In the genomic region with DNA sequence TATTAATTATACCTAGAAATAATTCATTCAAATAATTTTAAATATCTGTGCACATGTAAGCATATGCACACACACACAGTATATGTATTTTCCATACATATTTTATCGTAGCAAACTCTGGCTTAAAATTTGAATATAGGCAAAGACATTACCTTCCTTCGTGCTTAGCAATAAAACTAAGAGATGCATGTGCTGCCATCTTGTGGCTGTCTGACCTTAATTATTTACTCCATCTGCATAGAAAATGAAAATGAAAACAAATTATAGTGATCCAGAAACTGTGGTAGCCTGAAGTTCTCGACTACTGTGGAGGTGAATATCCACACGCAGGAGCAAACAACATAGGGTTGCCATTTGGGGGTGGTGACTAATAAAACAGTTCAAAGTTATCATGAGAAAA, we compare ENCODE assay signal across 10 mouse cellular contexts. TPM values are rescaled to one million over a fixed set of nuclear protein-coding genes. Genes with fewer than 3 reads are reported as not detected.
DNase-seq lines count a peak whose midpoint lies in the region; ATAC-seq and TF ChIP-seq lines count a peak whose summit lies in the region.
"Had no signal": no experiment of that assay in that cellular context is flagged by ENCODE, and none has a peak within 500 bp of the region (broad histone marks: within the 10 kb centered on the region; RNA-seq: fewer than 3 reads in every experiment).

No protein-coding gene starts in this region.

- no peak overlapping the region for H3K27ac ChIP-seq in intestine, postnatal 0 days (ENCODE audit: low read depth, low read length)
- no peak overlapping the region for H3K27ac ChIP-seq in intestine, embryonic 15.5 days
- H3K27ac ChIP-seq in forebrain, postnatal 0 days (ENCODE audit: low read depth, low read length) = no peak overlapping the region
- H3K27ac ChIP-seq in layer of hippocampus, adult 2 months = no peak overlapping the region
- H3K27ac ChIP-seq: liver, embryonic 13.5 days had no signal

- peak; percentile 20 for DNase-seq in ES-CJ7 (ENCODE audit: low read depth, low spot score)
- peak; percentile 17 for DNase-seq in c-Kit-positive CD71-positive TER-119-positive erythroid progenitor cells, embryonic 14.5 days (ENCODE audit: low spot score)
- peak; percentile 82 for DNase-seq in forebrain, postnatal 0 days
- peak; percentile 38 to 59 for DNase-seq in layer of hippocampus, adult 2 months (ENCODE audit: low spot score in 2 of 2)
- DNase-seq in mesoderm, embryonic 11.5 days (ENCODE audit: low read depth, low spot score) = peak; percentile 34
- peak; percentile 49 for DNase-seq in thymus, postnatal 4 days
- DNase-seq: liver, embryonic 13.5 days had no signal

- no peaks in the 10 kb centered on the region for H3K9me3 ChIP-seq in intestine, postnatal 0 days (ENCODE audit: control insufficient read depth)
- no peaks in the 10 kb centered on the region for H3K9me3 ChIP-seq in intestine, embryonic 15.5 days
- H3K9me3 ChIP-seq in forebrain, postnatal 0 days (ENCODE audit: low read length) = no peaks in the 10 kb centered on the region
- H3K9me3 ChIP-seq: liver, embryonic 13.5 days had no signal

- peak overlapping the region; percentile 37 for H3K4me2 ChIP-seq in intestine, postnatal 0 days (replicated peaks; ENCODE audit: low read depth)
- H3K4me2 ChIP-seq in intestine, embryonic 15.5 days (replicated peaks) = no peak overlapping the region
- H3K4me2 ChIP-seq in forebrain, postnatal 0 days (ENCODE audit: low read depth) = no peak overlapping the region
- H3K4me2 ChIP-seq: liver, embryonic 13.5 days had no signal

- TF ChIP-seq CTCF in intestine, postnatal 0 days (IDR thresholded peaks at IDR 0.05; ENCODE audit: low read depth) = peak; percentile 72
- TF ChIP-seq CTCF in forebrain, postnatal 0 days (IDR thresholded peaks at IDR 0.05; ENCODE audit: low read depth) = peak; percentile 72
- peak; percentile 82 for TF ChIP-seq CTCF in layer of hippocampus, adult 2 months (conservative IDR thresholded peaks at IDR 0.05)

- no peaks in the 10 kb centered on the region for H3K36me3 ChIP-seq in intestine, postnatal 0 days (ENCODE audit: control insufficient read depth, insufficient read depth)
- no peaks in the 10 kb centered on the region for H3K36me3 ChIP-seq in intestine, embryonic 15.5 days
- H3K36me3 ChIP-seq in forebrain, postnatal 0 days (ENCODE audit: insufficient read depth) = no peaks in the 10 kb centered on the region
- H3K36me3 ChIP-seq: liver, embryonic 13.5 days had no signal

- 32% methylated on average over 4 of the region's 4 CpGs for WGBS in intestine, postnatal 0 days
- WGBS in intestine, embryonic 15.5 days = 51% methylated on average over 4 of the region's 4 CpGs
- 23% methylated on average over 4 of the region's 4 CpGs for WGBS in forebrain, postnatal 0 days

- no peaks in the 10 kb centered on the region for H3K27me3 ChIP-seq in intestine, postnatal 0 days (replicated peaks; ENCODE audit: control insufficient read depth, insufficient read depth, low read length)
- no peaks in the 10 kb centered on the region for H3K27me3 ChIP-seq in intestine, embryonic 15.5 days (replicated peaks)
- H3K27me3 ChIP-seq in forebrain, postnatal 0 days (ENCODE audit: insufficient read depth, low read length) = no peaks in the 10 kb centered on the region
- H3K27me3 ChIP-seq: liver, embryonic 13.5 days had no signal

- H3K4me1 ChIP-seq in intestine, postnatal 0 days (replicated peaks; ENCODE audit: control insufficient read depth, insufficient read depth, low read length) = no peaks in the 10 kb centered on the region
- H3K4me1 ChIP-seq in intestine, embryonic 15.5 days (replicated peaks) = no peaks in the 10 kb centered on the region
- H3K4me1 ChIP-seq in forebrain, postnatal 0 days (ENCODE audit: insufficient read depth) = no peaks in the 10 kb centered on the region
- H3K4me1 ChIP-seq: liver, embryonic 13.5 days had no signal

- H3K9ac ChIP-seq in intestine, postnatal 0 days (ENCODE audit: low read depth, low read length) = no peak overlapping the region
- no peak overlapping the region for H3K9ac ChIP-seq in intestine, embryonic 15.5 days
- no peak overlapping the region for H3K9ac ChIP-seq in forebrain, postnatal 0 days
- H3K9ac ChIP-seq: liver, embryonic 13.5 days had no signal

- no peak overlapping the region for H3K4me3 ChIP-seq in intestine, postnatal 0 days (ENCODE audit: low read depth, low read length)
- H3K4me3 ChIP-seq in intestine, embryonic 15.5 days (replicated peaks) = no peak overlapping the region
- no peak overlapping the region for H3K4me3 ChIP-seq in forebrain, postnatal 0 days (ENCODE audit: low read depth, low read length)
- H3K4me3 ChIP-seq in layer of hippocampus, adult 2 months = peak overlapping the region; percentile 48
- H3K4me3 ChIP-seq: liver, embryonic 13.5 days had no signal

- ATAC-seq in intestine, postnatal 0 days = no peak
- no peak for ATAC-seq in intestine, embryonic 15.5 days
- peak; percentile 14; the same call in 1 of the 2 replicates for ATAC-seq in forebrain, postnatal 0 days

RNA-seq across cellular contexts. Expression of gene Plscr5, which starts 14.6 kb away (rescaled TPM):
- polyA plus RNA-seq in intestine, postnatal 0 days (2015; fragmentation: Nextera tagmentation; extraction: Ambion mirVana) = not detected in 2 replicates
- polyA plus RNA-seq in intestine, embryonic 15.5 days (2015; fragmentation: Nextera tagmentation; extraction: Ambion mirVana) = not detected in 2 replicates
- 0.24 TPM in 1 of 2 replicates, not detected in the other for total RNA-seq in forebrain, postnatal 0 days (2014; rRNA removed)
- polyA plus RNA-seq in forebrain, postnatal 0 days (2015; fragmentation: Nextera tagmentation; extraction: Ambion mirVana) = 0.20 and 0.68 TPM in 2 replicates
- not detected for total RNA-seq in layer of hippocampus, adult 2 months (2021)
- polyA plus RNA-seq: cortical plate, adult 2 months; liver, embryonic 13.5 days had no signal

RNA-seq across cellular contexts. Expression of gene Plscr1, which starts 42.2 kb away (rescaled TPM):
- 152 TPM in 2 replicates for polyA plus RNA-seq in intestine, postnatal 0 days (2015; fragmentation: Nextera tagmentation; extraction: Ambion mirVana)
- 95.1 and 108 TPM in 2 replicates for polyA plus RNA-seq in intestine, embryonic 15.5 days (2015; fragmentation: Nextera tagmentation; extraction: Ambion mirVana)
- 5.1 and 6.9 TPM in 2 replicates for total RNA-seq in forebrain, postnatal 0 days (2014; rRNA removed)
- polyA plus RNA-seq in forebrain, postnatal 0 days (2015; fragmentation: Nextera tagmentation; extraction: Ambion mirVana) = 5.0 and 6.1 TPM in 2 replicates
- 1 to 10 TPM; 1.4 to 1.7 TPM for total RNA-seq in layer of hippocampus, adult 2 months (2021)

Comparison
In these comparisons a context has a peak if more than half of its experiments do, and no peak if none do; other contexts are left out.
1. DNase-seq: peak in every context shown above with its lines; median percentile 82 in forebrain, postnatal 0 days; 49 in thymus, postnatal 4 days; 48 in layer of hippocampus, adult 2 months; 34 in mesoderm, embryonic 11.5 days; 20 in ES-CJ7; 17 in c-Kit-positive CD71-positive TER-119-positive erythroid progenitor cells, embryonic 14.5 days.
2. RNA of gene Plscr1, which starts 42.2 kb away (polyA plus RNA-seq): 152 TPM in intestine, postnatal 0 days and 95.1 to 108 TPM in intestine, embryonic 15.5 days; 5.0 to 6.1 TPM in forebrain, postnatal 0 days; every median in the first group is over 10 times any median in the second.
3. Peak in every context shown above with its lines, with median percentiles within 50 percentile points of each other: CTCF ChIP-seq.